Mouse (Mus musculus) testis, adult 10 weeks (tissue): ENCODE measurements around the gene Nfyb. TPM values are rescaled to one million over a fixed set of nuclear protein-coding genes. Genes with fewer than 3 reads are reported as not detected.

Experiments used
- polyA plus RNA-seq: library from polyadenylated mRNA; stranded (reverse); fragments of 350-450 nt; fragmentation: Illumina TruSeq; extraction: RNeasy Lipid Tissue Mini Kit (QIAGEN cat#74804); gene quantifications from one replicate; pipeline ENCODE4 v1.2.3, GENCODE M21; 2014; ENCODE audit warnings: low read depth, low replicate concordance

Gene Nfyb
- 12.1 TPM for polyA plus RNA-seq

DNA sequence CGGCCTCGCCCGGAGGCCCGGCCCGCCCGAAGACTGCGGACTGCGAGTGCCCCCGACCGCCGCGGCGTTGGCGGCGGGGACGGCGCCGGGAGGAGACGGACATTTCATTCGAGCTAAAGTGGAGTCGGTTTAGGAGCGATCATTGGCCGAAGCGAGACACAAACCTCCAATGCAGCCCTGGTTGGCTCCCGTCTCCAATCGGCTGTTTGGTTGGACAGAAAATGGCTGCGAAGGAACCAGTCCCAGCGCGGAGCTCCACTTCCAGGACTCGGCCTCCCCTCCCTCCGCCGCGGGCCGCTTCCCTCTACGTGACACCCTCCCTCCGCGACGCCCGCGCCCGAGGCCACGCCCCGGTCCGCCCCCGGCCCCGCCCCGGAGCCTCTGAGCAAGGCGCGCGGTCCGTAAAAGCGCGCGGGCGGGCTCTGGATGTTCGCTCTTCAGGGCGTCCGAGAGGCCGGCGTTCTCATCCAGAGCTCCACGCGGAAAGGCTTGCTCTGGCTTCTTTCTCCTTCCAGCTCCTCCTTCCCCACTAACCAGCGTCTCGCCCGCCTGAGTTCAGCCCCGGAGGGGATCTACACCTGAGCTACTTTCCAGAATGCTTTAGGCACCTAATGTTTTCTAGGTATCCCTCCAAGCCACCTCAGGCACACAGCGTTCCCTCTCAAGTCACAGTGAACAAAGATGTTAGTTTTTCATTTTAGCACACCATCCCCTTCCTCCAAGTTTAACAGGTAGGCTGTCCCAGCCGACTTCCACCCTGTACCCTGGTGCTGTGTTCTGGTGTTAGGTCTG is at the start of gene Nfyb:
Gene Nfyb (minus strand): TSS at position 305 of the 792 bp plus-strand sequence.

Other genes starting within 250 kb of the Nfyb start
- 4.4 TPM for gene 1190007I07Rik, start 140.9 kb downstream of the Nfyb start, polyA plus RNA-seq
- gene Tdg, start 134.3 kb downstream of the Nfyb start, polyA plus RNA-seq, result 8.0 TPM
- 9.1 TPM for gene Glt8d2, start 73.5 kb downstream of the Nfyb start, polyA plus RNA-seq
- gene Hcfc2, start 68.0 kb downstream of the Nfyb start, polyA plus RNA-seq, result 452 TPM
- gene Txnrd1, start 69.8 kb upstream of the Nfyb start, polyA plus RNA-seq, result 18.5 TPM
- gene Eid3, start 102.5 kb upstream of the Nfyb start, polyA plus RNA-seq, result 558 TPM
- gene Chst11, start 221.4 kb upstream of the Nfyb start, polyA plus RNA-seq, result 0.41 TPM